Mouse (Mus musculus) right cerebral cortex, adult 2 months (tissue): Measurements from ENCODE around the gene Tenm3.
A peak's percentile ranks its signal among the peaks of the same experiment; 100 is the strongest.

Experiments used
- DNase-seq, 2 experiments: peaks; one replicate each; pipeline ENCODE4 v3.0.0; 2021 to 2022; ENCODE audit warnings: low spot score in 2 of 2

The Tenm3 gene

DNA sequence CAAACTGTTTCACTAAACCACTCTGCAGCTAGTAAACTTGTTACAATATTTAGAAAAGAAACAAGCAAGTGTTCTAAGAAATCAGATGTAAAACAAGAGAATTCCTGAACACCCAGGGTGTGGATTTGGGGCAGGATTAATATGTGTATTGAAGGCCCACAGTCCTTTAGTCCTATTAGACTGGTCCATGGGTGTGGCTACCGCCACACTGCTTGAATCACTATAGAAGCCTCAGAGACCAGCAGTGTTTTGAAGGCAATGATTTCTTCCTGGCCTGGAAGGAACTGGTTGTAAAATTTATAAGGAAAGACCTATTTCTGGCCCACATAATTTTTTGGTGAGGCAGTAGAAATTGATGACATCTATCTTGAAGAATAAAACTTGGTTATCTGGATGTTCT is 33.1 kb downstream of the Tenm3 start:
- DNase-seq = no peak

- no peak for DNase-seq
Measured at GRCm38 (mm10) chr8:48809104-48809503, 34.6 kb downstream of the Tenm3 start.

DNA sequence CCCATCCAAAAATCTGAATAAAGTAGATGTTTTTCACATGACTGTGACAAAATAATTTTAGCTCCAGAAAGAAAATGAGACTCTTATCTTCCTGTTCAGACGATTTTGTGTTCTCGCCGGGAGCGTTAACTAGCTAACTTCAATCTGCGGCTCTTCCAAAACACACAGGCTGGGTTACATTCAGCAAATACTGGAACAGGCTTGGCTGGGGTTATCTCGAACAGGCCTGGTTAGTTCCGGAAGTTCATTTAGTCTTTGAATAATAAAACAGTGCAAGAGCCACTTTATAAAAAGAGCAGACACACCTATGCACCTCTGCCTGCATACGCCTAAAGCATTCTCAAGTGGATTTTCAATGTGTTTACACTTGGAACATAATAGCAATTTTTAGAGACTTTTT is 40.7 kb downstream of the Tenm3 start:
- no peak for DNase-seq

DNA sequence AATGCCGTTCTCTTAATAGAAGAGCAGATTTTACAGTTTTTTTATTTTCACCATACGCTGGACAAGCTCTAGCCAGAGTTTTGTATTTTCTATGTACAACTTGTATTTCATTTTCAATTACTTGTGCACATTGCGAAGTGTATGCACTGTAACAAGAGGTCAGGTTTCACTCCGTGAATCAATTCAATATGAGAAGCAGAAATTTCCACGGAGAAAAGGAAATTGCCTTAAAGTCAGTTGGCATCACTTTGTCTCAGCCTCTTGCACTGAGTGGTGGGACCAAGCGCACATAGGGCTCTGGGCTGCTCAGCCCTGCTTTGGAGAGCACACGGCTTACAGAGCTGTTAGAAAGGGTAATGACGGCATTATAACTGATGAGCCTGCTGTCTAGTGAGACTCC is 41.5 kb downstream of the Tenm3 start:
- no peak for DNase-seq

DNA sequence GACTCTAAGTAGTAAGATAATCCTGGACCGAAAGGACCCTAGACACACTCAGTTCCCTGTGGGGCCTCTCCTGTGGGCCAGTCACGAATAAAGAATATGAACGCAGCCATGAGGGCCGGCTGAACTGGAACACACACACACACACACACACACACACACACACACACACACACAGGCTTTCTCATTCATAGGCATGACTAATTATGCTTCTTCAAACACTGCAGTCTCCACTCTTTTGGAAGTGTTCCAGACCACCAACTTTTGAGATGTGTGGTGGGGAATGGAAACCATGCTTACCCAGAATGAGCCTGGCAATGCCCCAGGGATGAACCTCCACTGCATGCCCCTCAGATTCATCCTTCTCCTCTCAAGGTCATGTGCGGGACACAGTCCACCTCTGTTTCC is 45.8 kb downstream of the Tenm3 start:
- no peak for DNase-seq

DNA sequence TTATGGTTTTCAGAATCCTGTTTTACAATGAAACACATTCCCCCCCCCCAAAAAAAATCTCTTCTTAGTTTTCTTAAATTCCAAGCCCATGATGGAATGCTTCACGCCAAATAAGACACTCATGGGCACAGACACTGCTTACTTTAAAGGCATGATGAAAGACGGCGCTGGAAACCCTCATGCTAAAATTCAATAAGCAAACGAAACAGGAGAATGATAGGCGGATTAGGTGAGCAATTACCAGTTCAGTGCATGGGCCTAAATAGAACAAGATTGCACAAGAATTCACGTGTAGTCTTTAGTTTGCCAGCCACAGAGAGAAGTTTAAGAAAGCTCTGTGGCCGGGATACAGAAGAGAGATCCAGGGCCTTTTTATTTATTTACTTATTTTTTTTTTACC is 49.5 kb downstream of the Tenm3 start:
- no peak for DNase-seq

- DNase-seq = no peak
Measured at GRCm38 (mm10) chr8:48793729-48794128, 50.0 kb downstream of the Tenm3 start.

GRCm38 (mm10) chr8:48792587-48793326 is 51.0 kb downstream of the Tenm3 start:
- DNase-seq = no peak

DNA sequence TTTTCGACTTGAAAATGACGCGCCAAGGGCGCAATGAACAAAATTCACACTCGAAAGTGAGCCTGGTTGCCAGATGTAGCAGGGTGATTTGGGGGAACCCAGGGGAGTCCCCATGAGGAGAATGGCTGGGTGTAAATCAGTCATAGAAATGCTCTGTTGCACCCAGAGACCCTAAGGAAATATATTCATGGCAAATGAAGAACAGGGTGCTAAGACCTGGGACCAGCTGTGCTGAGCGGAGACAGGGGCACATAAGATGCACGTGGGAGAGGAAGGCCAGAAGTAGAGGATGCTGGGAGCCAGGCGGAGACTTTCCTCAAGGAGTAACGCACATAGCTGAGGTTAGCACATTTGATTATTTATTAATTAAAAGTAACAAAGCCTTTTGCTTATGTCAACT is 60.4 kb downstream of the Tenm3 start:
- DNase-seq = no peak

DNA sequence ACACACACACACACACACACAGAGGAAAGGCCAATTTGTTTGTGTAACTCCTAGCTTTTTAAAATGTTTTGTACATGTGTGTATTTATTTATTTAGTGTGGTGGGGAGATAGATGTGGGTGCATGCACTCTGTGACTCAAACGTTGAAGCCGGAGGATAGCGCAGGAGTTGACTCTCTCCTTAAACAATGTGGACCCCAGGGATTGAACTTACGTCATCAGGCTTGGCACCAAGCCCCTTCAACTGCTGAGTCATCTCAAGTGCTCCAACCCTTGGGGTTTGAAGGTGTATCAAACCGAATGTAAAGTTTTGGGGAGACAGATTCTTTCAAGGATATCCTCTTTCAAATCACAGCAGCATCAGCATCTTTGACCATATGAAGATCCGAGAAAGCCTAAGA is 63.1 kb downstream of the Tenm3 start:
- no peak for DNase-seq

DNA sequence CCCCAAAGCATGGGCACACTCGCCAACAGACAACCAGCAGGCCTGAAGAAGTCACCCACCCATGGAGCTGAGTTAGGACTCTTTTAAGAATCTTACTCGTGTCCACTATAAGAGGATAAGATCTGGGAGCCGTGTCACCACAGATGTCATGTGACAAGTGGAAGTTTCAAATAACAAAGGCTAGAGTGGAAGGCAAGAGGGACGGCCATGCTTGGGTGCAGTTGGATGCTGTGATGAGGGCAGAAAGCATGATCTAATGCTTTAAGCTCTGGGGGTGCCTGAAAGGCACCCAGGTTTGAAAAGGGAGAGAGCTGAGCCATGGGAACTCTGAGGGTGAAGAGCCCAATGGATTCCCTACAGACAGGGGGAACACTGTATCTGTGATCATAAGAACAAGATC is 64.6 kb downstream of the Tenm3 start:
- DNase-seq = no peak

DNA sequence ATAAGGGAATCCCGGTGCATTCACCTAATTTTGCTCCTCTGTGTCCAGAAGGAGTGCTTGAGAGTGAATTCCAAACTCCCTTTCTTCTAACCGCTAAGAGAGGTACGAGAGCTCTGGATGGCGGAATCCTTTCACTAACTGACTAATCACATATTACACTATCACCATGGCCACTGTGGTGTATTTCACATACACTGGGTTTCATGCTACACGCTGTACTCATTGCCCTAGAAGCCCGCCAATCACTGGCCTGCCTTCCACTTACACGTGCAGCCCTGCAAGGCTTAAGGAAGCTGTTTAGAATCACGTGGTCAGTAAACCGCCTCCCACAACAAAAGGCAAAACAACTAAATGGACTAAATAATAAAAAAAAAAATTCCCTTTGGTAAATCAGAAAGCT is 67.7 kb downstream of the Tenm3 start:
- no peak for DNase-seq

- peak; percentile 10 to 22 for DNase-seq
Measured at GRCm38 (mm10) chr8:48775531-48776037, 68.2 kb downstream of the Tenm3 start.

DNA sequence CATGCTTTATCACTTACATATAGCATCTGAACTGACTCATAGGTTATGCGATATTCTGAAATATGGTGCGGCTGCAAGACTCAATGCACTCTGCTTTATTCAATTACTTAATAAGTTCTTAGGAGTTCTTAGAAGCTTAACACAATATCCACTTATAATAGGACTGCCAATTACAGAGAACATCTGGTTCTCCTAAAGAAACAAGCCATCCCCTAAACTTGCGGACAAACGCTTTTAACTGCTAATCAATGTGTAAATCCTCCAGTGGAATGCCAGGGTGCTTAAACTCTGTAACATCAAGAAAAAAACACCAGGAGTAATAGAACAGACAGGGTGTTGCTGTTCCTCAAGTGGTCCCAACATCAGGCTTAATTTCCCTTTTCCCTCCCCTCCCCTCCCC is 68.9 kb downstream of the Tenm3 start:
- no peak for DNase-seq

- no peak for DNase-seq
Measured at GRCm38 (mm10) chr8:48766545-48767234, 77.1 kb downstream of the Tenm3 start.

- no peak for DNase-seq
Measured at GRCm38 (mm10) chr8:48765212-48765611, 78.5 kb downstream of the Tenm3 start.

DNA sequence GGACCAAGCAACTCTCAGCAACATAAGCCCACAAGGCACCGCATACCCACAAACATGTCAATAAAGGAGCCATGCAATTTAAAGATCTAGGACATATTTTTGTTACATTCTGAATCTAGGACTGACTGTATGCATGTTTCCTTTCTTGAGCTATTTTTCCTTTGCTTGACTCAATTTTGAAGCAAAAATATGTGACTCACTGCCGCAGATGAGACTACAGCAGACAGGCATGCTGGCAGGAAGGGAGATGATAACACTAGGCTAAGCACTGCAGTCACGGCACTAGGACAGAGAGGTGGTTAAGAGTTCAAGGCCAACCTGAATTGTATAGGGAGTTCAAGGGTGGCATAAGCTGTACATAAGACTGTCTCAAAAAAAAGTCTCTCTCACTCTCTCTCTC is 79.7 kb downstream of the Tenm3 start:
- no peak for DNase-seq

GRCm38 (mm10) chr8:48756874-48757273 is 86.9 kb downstream of the Tenm3 start:
- DNase-seq = no peak

DNA sequence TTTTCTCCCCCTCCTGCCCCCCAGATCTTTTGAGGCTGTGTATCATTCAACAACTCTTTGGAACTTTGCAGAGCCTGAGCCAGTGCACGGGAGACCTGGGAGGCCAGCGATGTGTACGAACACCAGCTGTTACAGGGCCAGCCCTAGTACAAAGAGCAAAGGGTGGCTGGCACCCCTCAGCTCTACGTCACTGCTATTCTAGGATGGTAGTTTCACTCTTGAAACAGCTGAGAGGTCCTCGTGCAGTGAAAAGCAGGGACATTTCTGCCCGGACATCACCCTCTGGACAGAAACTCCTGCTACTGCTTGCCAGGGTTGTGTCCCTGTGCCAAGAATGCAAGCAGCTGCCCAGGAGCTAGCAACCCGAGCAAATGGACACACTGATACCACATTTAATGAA is 88.3 kb downstream of the Tenm3 start:
- DNase-seq = no peak

GRCm38 (mm10) chr8:48754959-48755358 is 88.8 kb downstream of the Tenm3 start:
- no peak for DNase-seq

DNA sequence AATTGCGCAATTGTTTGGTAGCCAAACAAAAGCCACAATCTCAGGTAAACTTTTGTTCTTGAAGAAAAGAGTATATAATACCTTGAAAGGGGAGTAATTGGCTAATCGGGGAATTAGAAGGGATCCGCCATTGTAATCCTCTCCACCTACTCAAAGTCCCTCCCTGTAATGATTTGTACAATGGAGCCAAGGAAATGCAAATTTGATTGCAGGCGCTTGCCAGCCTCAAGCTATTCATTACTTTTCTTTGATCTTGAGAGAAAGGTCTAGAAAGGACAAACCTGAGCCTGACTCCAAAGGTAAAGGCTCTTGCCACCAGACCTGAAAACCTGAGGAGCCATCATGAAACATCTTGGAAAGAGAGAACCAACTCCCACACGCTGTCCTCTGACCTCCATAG is 91.8 kb downstream of the Tenm3 start:
- no peak for DNase-seq

- DNase-seq = no peak
Measured at GRCm38 (mm10) chr8:48748503-48749059, 95.2 kb downstream of the Tenm3 start.

DNA sequence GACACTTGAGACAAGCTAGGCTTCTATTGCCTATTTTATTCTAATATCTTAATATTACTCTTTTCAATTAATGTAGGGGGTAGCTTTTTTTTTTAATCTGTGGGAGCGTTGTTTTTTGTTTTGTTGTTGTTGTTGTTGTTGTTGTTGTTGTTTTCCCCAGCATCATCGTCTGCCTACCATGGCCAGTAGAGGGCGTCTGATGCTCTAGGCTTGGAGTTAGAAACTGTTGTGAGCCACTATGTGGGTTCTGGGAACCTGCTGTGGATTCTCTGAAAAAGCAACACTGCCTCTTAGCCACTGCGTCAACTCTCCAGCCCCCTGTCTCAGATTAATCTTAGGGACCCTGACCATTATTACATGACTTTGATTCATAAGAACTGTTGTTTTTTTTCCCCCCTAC is 99.8 kb downstream of the Tenm3 start:
- DNase-seq = no peak
